Comparison of ENCODE assay signal across 9 mouse cellular contexts in genomic region chr11:121369622-121370021, GRCm38 (mm10). TPM values are rescaled to one million over a fixed set of nuclear protein-coding genes. Genes with fewer than 3 reads are reported as not detected.
DNase-seq lines count a peak whose midpoint lies in the region; ATAC-seq lines count a peak whose summit lies in the region.
"Had no signal": no experiment of that assay in that cellular context is flagged by ENCODE, and none has a peak within 500 bp of the region (broad histone marks: within the 10 kb centered on the region; RNA-seq: fewer than 3 reads in every experiment).

No protein-coding gene starts in this region.

- no peaks in the 10 kb centered on the region for H3K36me3 ChIP-seq in hindbrain, embryonic 14.5 days (replicated peaks; ENCODE audit: control insufficient read depth, insufficient read depth)
- no peaks in the 10 kb centered on the region for H3K36me3 ChIP-seq in hindbrain, embryonic 13.5 days
- H3K36me3 ChIP-seq in liver, embryonic 13.5 days = no peaks in the 10 kb centered on the region
- no peaks in the 10 kb centered on the region for H3K36me3 ChIP-seq in splenic B cell, adult 2 months (ENCODE audit: control insufficient read depth, insufficient read depth, low read length, poor library complexity, severe bottlenecking)
- H3K36me3 ChIP-seq: stomach, embryonic 15.5 days had no signal

- 55% methylated on average over 6 of the region's 6 CpGs for WGBS in hindbrain, embryonic 14.5 days
- 58% methylated on average over 6 of the region's 6 CpGs for WGBS in hindbrain, embryonic 13.5 days
- 49% methylated on average over 6 of the region's 6 CpGs for WGBS in liver, embryonic 13.5 days (ENCODE audit: insufficient replicate concordance)

- H3K9me3 ChIP-seq in hindbrain, embryonic 14.5 days (ENCODE audit: control insufficient read depth, low read length) = no peaks in the 10 kb centered on the region
- H3K9me3 ChIP-seq in hindbrain, embryonic 13.5 days = no peaks in the 10 kb centered on the region
- H3K9me3 ChIP-seq in liver, embryonic 13.5 days (replicated peaks) = no peaks in the 10 kb centered on the region
- H3K9me3 ChIP-seq: stomach, embryonic 15.5 days had no signal

- no peak overlapping the region for H3K9ac ChIP-seq in hindbrain, embryonic 14.5 days
- H3K9ac ChIP-seq in hindbrain, embryonic 13.5 days = no peak overlapping the region
- no peak overlapping the region for H3K9ac ChIP-seq in liver, embryonic 13.5 days
- H3K9ac ChIP-seq: stomach, embryonic 15.5 days had no signal

- peak; percentile 32 for DNase-seq in hindbrain, embryonic 14.5 days (ENCODE audit: low spot score)
- DNase-seq in 3T3-L1 (ENCODE audit: low read depth, low spot score) = peak; percentile 65
- DNase-seq in CD4-positive helper T cell, adult 2 months (ENCODE audit: low read depth, low spot score) = peak; percentile 35
- peak; percentile 73 for DNase-seq in c-Kit-positive CD71-positive TER-119-positive erythroid progenitor cells, embryonic 14.5 days (ENCODE audit: low spot score)
- DNase-seq in liver, embryonic 13.5 days = peak; percentile 57
- DNase-seq in splenic B cell, adult 2 months (ENCODE audit: low read depth, low spot score) = peak; percentile 53
- DNase-seq in ovary, adult 18-20 months (ENCODE audit: low spot score) = no peak

- ATAC-seq in hindbrain, embryonic 14.5 days (ENCODE audit: low FRiP score) = no peak
- no peak for ATAC-seq in hindbrain, embryonic 13.5 days (ENCODE audit: low FRiP score)
- ATAC-seq in liver, embryonic 13.5 days (ENCODE audit: low read depth) = no peak

- H3K27me3 ChIP-seq in hindbrain, embryonic 14.5 days (ENCODE audit: control insufficient read depth, insufficient read depth, low read length) = no peaks in the 10 kb centered on the region
- 0 out of 2 replicates have a peak, but pooled peaks cover 4% of the 10 kb centered on the region for H3K27me3 ChIP-seq in hindbrain, embryonic 13.5 days
- H3K27me3 ChIP-seq in liver, embryonic 13.5 days = no peaks in the 10 kb centered on the region
- H3K27me3 ChIP-seq in splenic B cell, adult 2 months (ENCODE audit: control insufficient read depth, insufficient read depth, low read length, poor library complexity, severe bottlenecking) = no peaks in the 10 kb centered on the region
- H3K27me3 ChIP-seq: stomach, embryonic 15.5 days had no signal

- H3K27ac ChIP-seq in hindbrain, embryonic 14.5 days = no peak overlapping the region
- H3K27ac ChIP-seq in hindbrain, embryonic 13.5 days = no peak overlapping the region
- H3K27ac ChIP-seq in liver, embryonic 13.5 days = no peak overlapping the region
- H3K27ac ChIP-seq: stomach, embryonic 15.5 days had no signal

- no peaks in the 10 kb centered on the region for H3K4me1 ChIP-seq in hindbrain, embryonic 14.5 days (replicated peaks; ENCODE audit: control insufficient read depth, insufficient read depth, low read length)
- H3K4me1 ChIP-seq in hindbrain, embryonic 13.5 days (replicated peaks) = no peaks in the 10 kb centered on the region
- peaks cover 5% of the 10 kb centered on the region; the same call in 1 of the 2 replicates for H3K4me1 ChIP-seq in liver, embryonic 13.5 days (replicated peaks)
- H3K4me1 ChIP-seq: stomach, embryonic 15.5 days had no signal

- H3K4me3 ChIP-seq in hindbrain, embryonic 14.5 days (replicated peaks; ENCODE audit: low read length) = no peak overlapping the region
- no peak overlapping the region for H3K4me3 ChIP-seq in hindbrain, embryonic 13.5 days
- H3K4me3 ChIP-seq in liver, embryonic 13.5 days (replicated peaks) = no peak overlapping the region
- H3K4me3 ChIP-seq: stomach, embryonic 15.5 days had no signal

- no peak overlapping the region for H3K4me2 ChIP-seq in hindbrain, embryonic 14.5 days (replicated peaks)
- H3K4me2 ChIP-seq in hindbrain, embryonic 13.5 days = no peak overlapping the region
- no peak overlapping the region for H3K4me2 ChIP-seq in liver, embryonic 13.5 days
- H3K4me2 ChIP-seq: stomach, embryonic 15.5 days had no signal

RNA-seq across cellular contexts. Expression of gene Wdr45b, which starts 15.4 kb away (rescaled TPM):
- 87.1 and 95.2 TPM in 2 replicates for polyA plus RNA-seq in hindbrain, embryonic 14.5 days (2014; fragmentation: Nextera tagmentation; extraction: Ambion mirVana)
- polyA plus RNA-seq in hindbrain, embryonic 13.5 days (2015; fragmentation: Nextera tagmentation; extraction: Ambion mirVana) = 82.1 and 84.7 TPM in 2 replicates
- polyA plus RNA-seq in liver, embryonic 13.5 days (2015; fragmentation: Nextera tagmentation; extraction: Ambion mirVana) = 21.8 and 23.2 TPM in 2 replicates

RNA-seq across cellular contexts. Expression of gene Rab40b, which starts 18.4 kb away (rescaled TPM):
- polyA plus RNA-seq in hindbrain, embryonic 14.5 days (2014; fragmentation: Nextera tagmentation; extraction: Ambion mirVana) = 11.4 and 16.0 TPM in 2 replicates
- 7.7 and 8.2 TPM in 2 replicates for polyA plus RNA-seq in hindbrain, embryonic 13.5 days (2015; fragmentation: Nextera tagmentation; extraction: Ambion mirVana)
- polyA plus RNA-seq in liver, embryonic 13.5 days (2015; fragmentation: Nextera tagmentation; extraction: Ambion mirVana) = 0.82 and 0.88 TPM in 2 replicates

RNA-seq across cellular contexts. Expression of gene Fn3krp, which starts 51.6 kb away (rescaled TPM):
- 7.1 and 7.6 TPM in 2 replicates for polyA plus RNA-seq in hindbrain, embryonic 14.5 days (2014; fragmentation: Nextera tagmentation; extraction: Ambion mirVana)
- polyA plus RNA-seq in hindbrain, embryonic 13.5 days (2015; fragmentation: Nextera tagmentation; extraction: Ambion mirVana) = 10.4 and 11.3 TPM in 2 replicates
- 27.6 and 31.4 TPM in 2 replicates for polyA plus RNA-seq in liver, embryonic 13.5 days (2015; fragmentation: Nextera tagmentation; extraction: Ambion mirVana)
